Mouse (Mus musculus): Measurements from ENCODE around the gene Ccdc127.

The Ccdc127 gene

GRCm38 (mm10) chr13:74349566-74350434 is at the start of gene Ccdc127, which contains the start of gene Sdha:
Gene Ccdc127, plus strand, starts transcription at chr13:74350309.
Gene Sdha, minus strand, starts transcription at chr13:74350280.
- peak; percentile 91 for DNase-seq (ENCODE audit: low read depth, low spot score)

- no peak for DNase-seq (ENCODE audit: low read depth, low spot score)
These were observed 49.0 kb upstream of the Ccdc127 start for GRCm38 (mm10) chr13:74300925-74301606.

DNA sequence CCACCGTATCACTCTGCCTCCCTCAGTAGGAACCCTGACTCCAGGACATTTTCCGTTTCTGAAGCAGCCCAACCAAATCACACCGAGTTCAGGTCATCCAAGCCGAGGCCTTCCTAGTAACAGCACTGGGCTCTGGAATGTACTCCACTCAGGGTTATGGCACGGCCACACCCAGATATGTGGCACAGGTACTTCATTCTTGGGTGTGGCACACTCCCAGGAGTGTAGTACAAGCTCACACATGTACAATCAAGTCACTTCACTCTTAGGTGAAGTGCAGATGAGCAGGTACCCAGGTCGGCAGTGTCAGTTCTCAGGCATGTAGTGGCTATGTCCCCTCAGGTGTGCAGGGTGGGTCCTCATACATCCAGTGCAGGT is 48.5 kb upstream of the Ccdc127 start:
- DNase-seq (ENCODE audit: low read depth, low spot score), result no peak

- DNase-seq (ENCODE audit: low read depth, low spot score), result no peak
These were observed 47.8 kb upstream of the Ccdc127 start for GRCm38 (mm10) chr13:74302050-74303037.

DNA sequence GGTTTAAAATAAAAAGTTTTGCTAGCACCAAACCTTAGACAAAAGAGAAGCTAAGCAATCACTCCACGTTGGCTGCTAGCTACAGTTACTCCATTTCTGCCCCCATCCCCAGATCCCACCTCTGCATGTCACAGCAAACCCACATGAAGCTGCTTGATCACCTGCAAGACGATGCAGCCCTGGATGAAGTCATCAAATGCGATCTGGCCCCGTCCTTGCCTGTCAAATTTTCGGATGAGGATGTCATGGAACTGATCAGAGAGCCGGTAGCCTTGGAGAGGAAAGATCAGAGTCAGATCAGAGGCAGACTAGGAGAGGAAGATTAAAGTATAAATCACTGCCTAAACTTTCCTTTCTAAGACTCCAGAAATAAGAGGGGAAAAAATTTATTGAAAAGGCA is 44.7 kb upstream of the Ccdc127 start:
- DNase-seq (ENCODE audit: low read depth, low spot score), result no peak

- DNase-seq (ENCODE audit: low read depth, low spot score), result no peak
These were observed 44.3 kb upstream of the Ccdc127 start for GRCm38 (mm10) chr13:74305780-74306179.

- DNase-seq (ENCODE audit: low read depth, low spot score), result no peak
These were observed 35.5 kb upstream of the Ccdc127 start for GRCm38 (mm10) chr13:74314616-74315015.

DNA sequence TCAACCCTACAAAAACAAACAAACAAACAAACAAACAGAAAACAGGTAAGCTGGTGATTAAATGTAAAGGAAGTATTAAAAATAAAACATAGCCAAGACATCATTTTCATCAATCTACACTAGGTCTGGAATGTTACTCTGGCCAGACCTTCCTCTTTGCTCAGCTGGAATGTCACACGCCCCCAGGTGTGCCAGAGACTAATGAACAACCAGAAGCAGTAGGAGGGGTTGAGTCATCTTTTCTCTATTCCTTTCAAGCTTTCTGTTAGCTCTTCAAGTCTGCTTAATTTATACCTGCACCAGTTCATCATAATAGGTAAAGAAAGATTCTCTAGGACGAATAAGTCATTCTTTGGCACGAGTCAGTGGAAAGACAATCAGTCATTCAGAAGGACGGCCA is 33.7 kb upstream of the Ccdc127 start:
- DNase-seq (ENCODE audit: low read depth, low spot score), result no peak

GRCm38 (mm10) chr13:74316789-74317169 is 33.3 kb upstream of the Ccdc127 start:
- no peak for DNase-seq (ENCODE audit: low read depth, low spot score)

- peak; percentile 94 for DNase-seq (ENCODE audit: low read depth, low spot score)
These were observed 32.8 kb upstream of the Ccdc127 start, which contains the start of gene Pdcd6 for GRCm38 (mm10) chr13:74317170-74317849. Gene Pdcd6, minus strand, starts transcription at chr13:74317580.

- no peak for DNase-seq (ENCODE audit: low read depth, low spot score)
These were observed 20.8 kb upstream of the Ccdc127 start for GRCm38 (mm10) chr13:74329321-74329720.

DNA sequence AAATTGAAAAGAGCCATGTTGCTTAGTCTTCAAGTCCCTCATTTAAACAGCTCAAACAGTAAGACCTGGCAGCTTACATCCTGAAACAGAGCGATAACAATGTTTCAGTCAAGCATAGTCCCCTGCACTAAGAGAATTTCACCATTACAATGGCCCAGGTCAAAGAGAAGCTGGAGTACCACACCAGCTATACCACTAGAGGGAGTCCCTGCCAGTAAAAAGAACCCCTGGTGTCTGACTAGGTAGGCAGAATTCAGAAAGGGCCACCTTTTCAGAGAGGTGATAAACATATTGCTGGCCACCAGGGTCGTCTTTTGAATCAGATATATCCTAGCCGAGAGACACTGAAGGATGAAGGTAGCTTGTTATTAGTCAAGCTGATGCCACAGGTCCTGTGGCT is 9.1 kb upstream of the Ccdc127 start:
- peak; percentile 36 for DNase-seq (ENCODE audit: low read depth, low spot score)

DNA sequence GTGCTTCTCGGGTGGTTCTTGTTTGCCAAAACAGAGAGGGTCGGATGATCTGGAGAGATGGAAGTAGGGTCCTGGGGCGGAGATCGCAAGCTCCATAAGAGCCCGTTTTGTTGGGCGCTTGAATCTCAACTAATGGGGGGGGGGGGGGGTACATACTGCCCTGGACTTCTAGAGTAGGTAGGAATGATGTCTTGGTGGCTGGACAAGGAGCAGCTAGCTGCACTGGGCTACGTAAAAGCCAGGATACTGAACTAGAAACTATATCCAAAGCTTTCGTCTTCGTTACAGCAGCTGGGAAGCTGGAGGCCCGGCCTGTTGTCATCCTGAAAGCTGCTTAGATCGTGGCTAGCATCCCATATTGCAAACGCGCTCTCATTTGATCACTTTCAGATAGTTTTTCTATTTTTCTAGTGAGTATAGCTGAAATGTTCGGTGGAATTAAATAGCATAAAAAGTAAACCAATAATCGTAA is 362 bp downstream of the Ccdc127 start:
- DNase-seq (ENCODE audit: low read depth, low spot score), result no peak

DNA sequence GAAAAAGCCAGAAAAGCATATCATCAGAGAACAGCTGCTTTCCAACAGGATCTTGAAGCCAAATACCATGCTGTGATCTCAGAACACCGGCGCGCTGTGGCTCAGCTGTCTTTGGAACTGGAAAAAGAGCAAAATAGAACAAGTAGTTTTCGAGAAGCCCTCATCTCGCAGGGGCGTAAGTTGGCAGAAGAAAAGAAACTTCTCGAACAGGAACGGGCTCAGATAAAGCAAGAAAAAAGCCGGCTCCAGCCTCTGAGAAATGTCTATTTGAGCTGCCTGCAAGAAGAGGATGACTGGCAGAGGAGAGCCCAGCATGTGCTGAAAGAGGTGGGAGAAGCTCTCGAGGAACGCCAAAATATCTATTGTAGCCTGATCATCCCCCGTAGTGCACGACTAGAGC is 6.4 kb downstream of the Ccdc127 start:
- DNase-seq (ENCODE audit: low read depth, low spot score), result no peak

DNA sequence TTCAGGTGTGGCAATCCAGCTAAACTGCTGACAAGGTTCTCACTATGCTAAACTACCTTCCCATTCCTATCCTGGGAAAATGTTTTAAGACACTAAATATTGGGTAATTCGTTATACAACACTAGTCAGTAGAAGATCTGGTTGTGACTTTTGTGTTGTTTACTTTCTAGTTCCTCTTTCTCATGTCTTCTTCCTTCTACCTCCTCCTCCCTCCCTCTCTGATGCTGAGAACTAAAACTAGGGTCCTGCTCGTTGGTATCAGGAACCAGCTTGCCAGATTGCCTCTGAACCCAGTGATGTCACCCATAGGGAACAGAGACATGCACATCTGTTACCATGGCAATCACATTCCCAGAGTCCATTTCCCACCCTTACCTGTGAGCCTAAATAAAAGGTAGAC is 12.1 kb downstream of the Ccdc127 start:
- DNase-seq (ENCODE audit: low read depth, low spot score), result no peak

DNA sequence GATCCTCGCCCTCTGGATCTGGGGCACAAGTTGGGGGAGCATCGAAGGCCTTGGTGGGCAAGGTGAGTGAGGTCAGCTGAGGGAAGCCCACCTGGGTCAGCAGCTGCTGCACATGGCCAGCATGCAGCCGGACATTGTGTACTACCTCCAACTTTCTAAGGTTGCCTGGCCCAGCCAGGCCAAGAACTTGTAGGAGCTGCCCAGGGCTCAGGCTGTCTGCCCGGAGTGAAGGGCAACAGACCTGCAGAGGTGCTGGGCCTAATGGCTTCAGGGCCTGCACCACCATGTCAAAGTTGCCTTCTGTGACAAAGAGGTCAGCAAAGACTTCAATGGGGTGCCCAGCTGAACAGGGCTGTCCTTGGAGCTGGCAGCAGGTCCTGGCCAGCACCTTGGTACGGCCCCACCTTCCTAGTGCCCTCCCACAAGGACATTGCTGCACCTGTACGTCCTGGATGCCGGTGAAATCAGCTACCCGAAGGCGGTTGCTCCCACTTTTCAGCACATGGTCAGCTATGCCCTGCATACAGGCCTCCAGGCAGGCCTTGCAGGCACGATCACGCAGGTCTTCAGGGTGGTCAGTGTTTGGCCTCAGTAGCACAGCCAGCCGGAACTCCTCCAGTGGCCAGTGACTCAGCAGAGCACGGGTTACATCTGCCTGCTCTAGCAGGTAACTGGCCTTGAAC is 13.2 kb downstream of the Ccdc127 start:
- DNase-seq (ENCODE audit: low read depth, low spot score), result no peak

GRCm38 (mm10) chr13:74363859-74364235 is 13.7 kb downstream of the Ccdc127 start, which contains the start of gene Lrrc14b:
Gene Lrrc14b, minus strand, starts transcription at chr13:74364005.
- no peak for DNase-seq (ENCODE audit: low read depth, low spot score)

- DNase-seq (ENCODE audit: low read depth, low spot score), result no peak
These were observed 31.6 kb downstream of the Ccdc127 start for GRCm38 (mm10) chr13:74381533-74382276.

GRCm38 (mm10) chr13:74382289-74382688 is 32.2 kb downstream of the Ccdc127 start:
- DNase-seq (ENCODE audit: low read depth, low spot score), result no peak

DNA sequence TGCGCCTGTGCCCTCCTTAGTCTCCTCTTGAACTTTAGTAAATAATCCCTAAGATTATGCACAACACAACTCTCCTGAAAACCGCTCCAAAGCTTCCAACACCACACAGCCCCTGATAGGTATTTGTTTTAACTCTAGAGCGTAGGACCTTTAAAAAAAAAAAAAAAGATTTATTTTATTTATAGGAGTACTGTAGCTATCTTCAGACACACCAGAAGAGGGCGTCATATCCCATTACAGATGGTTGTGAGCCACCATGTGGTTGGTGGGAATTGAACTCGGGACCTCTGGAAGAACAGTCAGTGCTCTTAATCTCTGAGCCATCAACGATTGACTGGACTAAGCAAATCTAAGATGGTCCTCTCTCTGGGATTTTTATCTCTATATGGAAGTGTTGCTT is 39.6 kb downstream of the Ccdc127 start:
- no peak for DNase-seq (ENCODE audit: low read depth, low spot score)

Data from WW6 (cell line).